Mouse (Mus musculus): ENCODE data around the gene Bicd2. TPM values are rescaled to one million over a fixed set of nuclear protein-coding genes. Genes with fewer than 3 reads are reported as not detected.
A peak's percentile ranks its signal among the peaks of the same experiment; 100 is the strongest.

Gene Bicd2
- polyA plus RNA-seq, 1 experiment, result 17.6 TPM

GRCm38 (mm10) chr13:49352581-49353159 lies 11.3 kb downstream of the Bicd2 start:
- WGBS, result 69% methylated on average over 3 of the region's 3 CpGs
- Histone ChIP-seq H3K4me1 (ENCODE audit: control insufficient read depth, insufficient read depth, low read length) (peaks cover 5% of the 10 kb centered on the region; the same call in 1 of the 2 replicates), H3K36me3 (ENCODE audit: control insufficient read depth, insufficient read depth, low read length) (no peaks in the 10 kb centered on the region), H3K27me3 (replicated peaks; ENCODE audit: control insufficient read depth, insufficient read depth, low read length) (no peaks in the 10 kb centered on the region), H3K27ac (ENCODE audit: insufficient read depth, low read depth, low read length) (no peak overlapping the region), H3K4me3 (ENCODE audit: insufficient read depth, low read depth, low read length) (no peak overlapping the region)
- TF ChIP-seq POLR2A (IDR thresholded peaks at IDR 0.05; ENCODE audit: low read depth, low read length) (no peak), CTCF (conservative IDR thresholded peaks at IDR 0.05; ENCODE audit: insufficient read depth, insufficient read length, low read depth, low read length) (no peak)
- DNase-seq, result no peak

DNA sequence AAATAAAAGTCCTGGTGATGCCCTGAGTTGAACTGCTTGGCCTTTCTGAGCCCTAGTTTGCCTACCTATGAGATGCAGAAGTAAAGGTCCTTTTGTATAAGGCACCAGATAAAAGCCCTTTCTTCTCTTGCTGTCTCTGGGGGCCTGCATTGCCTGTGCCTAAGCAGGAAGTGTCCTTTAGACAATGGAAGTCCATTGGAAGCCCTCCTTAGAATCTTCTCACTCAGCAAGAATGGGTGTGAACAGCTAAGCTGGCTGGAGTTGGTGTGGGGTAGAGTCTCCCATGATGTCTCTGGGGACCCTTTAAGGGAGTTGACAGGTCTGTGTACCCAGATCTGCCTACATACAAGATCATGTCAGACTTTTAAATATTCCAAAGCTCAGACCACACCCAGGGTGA lies 12.0 kb downstream of the Bicd2 start:
- TF ChIP-seq CTCF (conservative IDR thresholded peaks at IDR 0.05; ENCODE audit: insufficient read depth, insufficient read length, low read depth, low read length) (no peak), POLR2A (IDR thresholded peaks at IDR 0.05; ENCODE audit: low read depth, low read length) (no peak)
- H3K27me3 ChIP-seq (replicated peaks; ENCODE audit: control insufficient read depth, insufficient read depth, low read length), result no peaks in the 10 kb centered on the region
- H3K4me1 ChIP-seq (ENCODE audit: control insufficient read depth, insufficient read depth, low read length), result 0 out of 2 replicates have a peak, but pooled peaks cover 5% of the 10 kb centered on the region
- no peak overlapping the region for H3K4me3 ChIP-seq (ENCODE audit: insufficient read depth, low read depth, low read length)
- H3K27ac ChIP-seq (ENCODE audit: insufficient read depth, low read depth, low read length), result no peak overlapping the region
- no peak for DNase-seq
- no peaks in the 10 kb centered on the region for H3K36me3 ChIP-seq (ENCODE audit: control insufficient read depth, insufficient read depth, low read length)

DNA sequence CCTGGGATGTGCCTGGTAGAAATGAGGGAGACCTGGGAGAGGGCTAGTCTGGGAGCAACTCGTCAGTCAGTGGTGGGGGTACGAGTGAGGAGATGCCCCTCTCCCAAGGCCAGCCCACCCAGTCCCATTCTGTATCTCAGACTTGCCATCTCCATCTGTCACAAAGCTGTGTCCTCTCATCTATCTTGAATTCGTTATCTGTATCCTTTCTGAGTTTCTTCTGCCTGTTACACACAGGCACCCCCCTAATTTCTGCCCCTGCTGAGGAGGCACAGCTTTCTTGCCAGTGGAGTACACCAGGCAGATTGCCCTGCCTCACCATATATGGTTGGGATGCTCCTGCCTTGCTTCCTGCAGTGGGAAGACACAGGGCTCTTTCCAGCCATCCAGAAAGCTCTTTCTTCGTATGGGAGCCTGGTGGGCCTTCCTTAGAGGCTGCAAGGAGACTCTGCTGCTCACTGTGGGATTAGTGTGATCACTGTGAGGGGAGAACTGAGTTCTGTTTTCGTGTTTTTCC lies 12.7 kb downstream of the Bicd2 start:
- Histone ChIP-seq H3K4me1 (ENCODE audit: control insufficient read depth, insufficient read depth, low read length) (0 out of 2 replicates have a peak, but pooled peaks cover 5% of the 10 kb centered on the region), H3K27ac (ENCODE audit: insufficient read depth, low read depth, low read length) (no peak overlapping the region), H3K27me3 (replicated peaks; ENCODE audit: control insufficient read depth, insufficient read depth, low read length) (no peaks in the 10 kb centered on the region), H3K36me3 (ENCODE audit: control insufficient read depth, insufficient read depth, low read length) (no peaks in the 10 kb centered on the region), H3K4me3 (ENCODE audit: insufficient read depth, low read depth, low read length) (no peak overlapping the region)
- TF ChIP-seq CTCF (conservative IDR thresholded peaks at IDR 0.05; ENCODE audit: insufficient read depth, insufficient read length, low read depth, low read length) (no peak), POLR2A (IDR thresholded peaks at IDR 0.05; ENCODE audit: low read depth, low read length) (no peak)
- no peak for DNase-seq
- 76% methylated on average over 5 of the region's 5 CpGs for WGBS

DNA sequence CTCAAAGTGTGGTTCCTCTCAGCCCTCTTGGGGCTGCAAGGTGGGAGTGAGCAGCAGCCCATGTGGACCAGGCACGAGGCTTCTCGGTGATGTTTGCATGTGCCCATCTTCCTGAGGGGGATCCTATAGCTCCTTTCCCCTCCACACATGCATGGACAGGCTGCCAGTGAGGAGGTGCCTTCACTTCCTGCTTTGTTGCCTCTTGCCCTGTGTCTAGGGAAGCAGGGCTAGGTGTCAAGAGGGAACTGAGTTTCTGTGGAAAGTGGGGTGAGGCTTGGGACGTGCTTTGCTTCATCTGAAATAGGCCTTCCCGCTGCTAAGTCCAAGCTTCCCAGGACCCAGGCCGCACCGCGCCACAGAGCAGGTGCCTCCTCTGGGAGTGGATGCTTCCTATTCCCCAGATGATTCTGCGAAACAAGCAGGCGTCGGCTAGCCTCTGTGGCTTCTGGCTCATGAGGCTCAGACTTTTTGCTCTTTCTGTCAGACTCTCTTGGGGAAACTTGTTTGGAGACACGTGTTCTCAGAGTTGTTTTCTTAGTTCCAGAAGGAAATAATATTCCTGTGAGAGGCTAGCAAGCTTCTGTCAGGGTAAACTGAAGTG lies 14.2 kb downstream of the Bicd2 start:
- no peaks in the 10 kb centered on the region for H3K27me3 ChIP-seq (replicated peaks; ENCODE audit: control insufficient read depth, insufficient read depth, low read length)
- 0 out of 2 replicates have a peak, but pooled peaks cover 5% of the 10 kb centered on the region for H3K4me1 ChIP-seq (ENCODE audit: control insufficient read depth, insufficient read depth, low read length)
- H3K27ac ChIP-seq (ENCODE audit: insufficient read depth, low read depth, low read length), result 0 out of 2 replicates have a peak overlapping the region, but pooled peaks have one; percentile 14
- no peaks in the 10 kb centered on the region for H3K36me3 ChIP-seq (ENCODE audit: control insufficient read depth, insufficient read depth, low read length)
- WGBS, result 62% methylated on average over 11 of the region's 11 CpGs
- TF ChIP-seq CTCF (conservative IDR thresholded peaks at IDR 0.05; ENCODE audit: insufficient read depth, insufficient read length, low read depth, low read length), result no peak
- DNase-seq, result no peak
- H3K4me3 ChIP-seq (ENCODE audit: insufficient read depth, low read depth, low read length), result no peak overlapping the region

- no peak overlapping the region for H3K4me3 ChIP-seq (ENCODE audit: insufficient read depth, low read depth, low read length)
- TF ChIP-seq POLR2A (IDR thresholded peaks at IDR 0.05; ENCODE audit: low read depth, low read length) (no peak), CTCF (conservative IDR thresholded peaks at IDR 0.05; ENCODE audit: insufficient read depth, insufficient read length, low read depth, low read length) (no peak)
- peaks cover 5% of the 10 kb centered on the region; the same call in 1 of the 2 replicates for H3K4me1 ChIP-seq (ENCODE audit: control insufficient read depth, insufficient read depth, low read length)
- H3K36me3 ChIP-seq (ENCODE audit: control insufficient read depth, insufficient read depth, low read length), result no peaks in the 10 kb centered on the region
- H3K27me3 ChIP-seq (replicated peaks; ENCODE audit: control insufficient read depth, insufficient read depth, low read length), result no peaks in the 10 kb centered on the region
- 71% methylated on average over 7 of the region's 7 CpGs for WGBS
- H3K27ac ChIP-seq (ENCODE audit: insufficient read depth, low read depth, low read length), result 0 out of 2 replicates have a peak overlapping the region, but pooled peaks have one; percentile 14
- no peak for DNase-seq
These were observed 14.7 kb downstream of the Bicd2 start for GRCm38 (mm10) chr13:49356090-49356489.

GRCm38 (mm10) chr13:49357367-49358026 lies 16.1 kb downstream of the Bicd2 start:
- DNase-seq, result no peak
- Histone ChIP-seq H3K27me3 (replicated peaks; ENCODE audit: control insufficient read depth, insufficient read depth, low read length) (no peaks in the 10 kb centered on the region), H3K4me1 (ENCODE audit: control insufficient read depth, insufficient read depth, low read length) (peaks cover 14% of the 10 kb centered on the region), H3K4me3 (ENCODE audit: insufficient read depth, low read depth, low read length) (no peak overlapping the region), H3K36me3 (ENCODE audit: control insufficient read depth, insufficient read depth, low read length) (no peaks in the 10 kb centered on the region), H3K27ac (ENCODE audit: insufficient read depth, low read depth, low read length) (no peak overlapping the region)
- WGBS, result 94% methylated on average over 8 of the region's 8 CpGs
- no peak for TF ChIP-seq POLR2A (IDR thresholded peaks at IDR 0.05; ENCODE audit: low read depth, low read length)
- TF ChIP-seq CTCF (conservative IDR thresholded peaks at IDR 0.05; ENCODE audit: insufficient read depth, insufficient read length, low read depth, low read length), result no peak

DNA sequence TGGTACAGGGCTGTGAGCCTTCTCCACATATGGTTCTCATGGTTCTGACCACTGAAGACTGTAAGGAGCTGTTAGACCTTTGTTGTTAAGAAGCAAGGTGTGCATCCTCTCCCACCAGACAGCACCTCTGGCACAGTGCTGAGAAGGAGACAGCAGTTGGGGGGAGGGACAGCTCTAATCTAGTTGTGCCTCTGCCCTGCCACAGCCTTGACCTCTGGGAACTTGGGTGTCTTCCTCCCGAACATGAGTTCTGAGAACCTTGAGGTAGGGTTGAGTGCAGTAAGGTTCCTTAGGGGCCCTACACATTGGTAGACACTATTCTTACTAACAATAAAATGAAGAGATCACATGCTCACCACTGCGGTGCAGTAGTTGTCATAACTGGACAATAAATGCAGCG lies 16.8 kb downstream of the Bicd2 start:
- H3K4me1 ChIP-seq (ENCODE audit: control insufficient read depth, insufficient read depth, low read length), result peaks cover 20% of the 10 kb centered on the region
- no peaks in the 10 kb centered on the region for H3K36me3 ChIP-seq (ENCODE audit: control insufficient read depth, insufficient read depth, low read length)
- WGBS, result 85% methylated on average over 3 of the region's 3 CpGs
- no peak for TF ChIP-seq CTCF (conservative IDR thresholded peaks at IDR 0.05; ENCODE audit: insufficient read depth, insufficient read length, low read depth, low read length)
- TF ChIP-seq POLR2A (IDR thresholded peaks at IDR 0.05; ENCODE audit: low read depth, low read length), result no peak
- H3K4me3 ChIP-seq (ENCODE audit: insufficient read depth, low read depth, low read length), result no peak overlapping the region
- DNase-seq, result no peak
- no peak overlapping the region for H3K27ac ChIP-seq (ENCODE audit: insufficient read depth, low read depth, low read length)
- H3K27me3 ChIP-seq (replicated peaks; ENCODE audit: control insufficient read depth, insufficient read depth, low read length), result no peaks in the 10 kb centered on the region
